Mouse (Mus musculus): ENCODE measurements at regions not wholly inside any gene's neighbourhood (a gene's known extent, or its start where the extent isn't known, plus 50 kb on each side); places are given as distances from the start of the nearest gene placed in this dataset.

DNA sequence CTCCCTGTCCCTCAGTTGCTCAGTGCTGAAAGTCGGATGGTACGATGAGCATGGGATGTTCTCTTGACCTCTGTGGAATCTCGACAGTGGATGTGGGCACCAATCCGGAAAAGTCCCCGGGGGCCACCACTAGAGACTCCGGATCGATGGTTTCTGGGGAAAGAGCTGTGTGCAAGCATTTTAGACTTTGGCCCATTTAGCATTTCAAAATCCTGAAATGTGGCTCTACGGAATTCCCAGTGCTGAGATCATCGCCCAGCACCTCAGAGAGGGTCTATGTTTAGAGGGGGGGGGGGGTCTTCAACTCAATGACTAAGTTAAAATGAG, 68.6 kb downstream of the Tomm20 start:
- TF ChIP-seq GATA4 (IDR thresholded peaks at IDR 0.05; ENCODE audit: insufficient replicate concordance, low read length): no peak

DNA sequence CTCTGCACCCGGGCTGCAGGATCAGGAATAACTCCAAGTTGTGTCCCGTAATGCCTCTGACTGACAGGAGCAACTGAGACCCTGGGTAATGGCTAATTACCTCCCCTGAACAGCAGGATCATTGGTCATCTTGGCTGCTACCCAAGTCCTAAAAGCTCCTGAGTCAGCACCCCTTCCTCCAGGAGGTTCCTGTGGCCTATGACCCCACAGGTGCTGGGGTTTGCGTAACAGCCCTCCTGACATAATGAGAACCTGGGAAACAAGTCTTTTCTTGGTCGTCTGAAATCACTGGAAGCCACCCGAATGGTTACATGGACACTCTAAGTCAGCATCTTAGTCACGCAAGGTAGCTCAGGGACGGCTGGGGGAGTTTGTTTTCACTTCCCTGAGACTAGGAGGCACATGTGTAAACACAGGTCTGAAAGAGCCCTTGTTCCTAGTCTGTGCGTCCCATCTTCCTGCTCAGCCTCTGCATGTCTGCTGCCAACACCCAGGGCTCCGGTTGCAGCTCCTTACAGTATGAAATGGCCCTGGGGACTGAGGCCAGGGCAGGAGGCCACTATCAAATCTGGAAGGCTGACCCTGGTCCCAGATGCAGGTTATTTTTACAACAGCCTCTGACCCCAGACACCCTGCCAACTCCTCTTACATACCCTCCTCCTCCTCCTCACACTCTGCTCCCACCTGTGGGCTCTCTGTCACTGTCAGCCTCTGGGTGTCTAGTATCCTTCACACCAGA, 69.2 kb downstream of the Tomm20 start:
- no peak for TF ChIP-seq GATA4 (IDR thresholded peaks at IDR 0.05; ENCODE audit: insufficient replicate concordance, low read length)

DNA sequence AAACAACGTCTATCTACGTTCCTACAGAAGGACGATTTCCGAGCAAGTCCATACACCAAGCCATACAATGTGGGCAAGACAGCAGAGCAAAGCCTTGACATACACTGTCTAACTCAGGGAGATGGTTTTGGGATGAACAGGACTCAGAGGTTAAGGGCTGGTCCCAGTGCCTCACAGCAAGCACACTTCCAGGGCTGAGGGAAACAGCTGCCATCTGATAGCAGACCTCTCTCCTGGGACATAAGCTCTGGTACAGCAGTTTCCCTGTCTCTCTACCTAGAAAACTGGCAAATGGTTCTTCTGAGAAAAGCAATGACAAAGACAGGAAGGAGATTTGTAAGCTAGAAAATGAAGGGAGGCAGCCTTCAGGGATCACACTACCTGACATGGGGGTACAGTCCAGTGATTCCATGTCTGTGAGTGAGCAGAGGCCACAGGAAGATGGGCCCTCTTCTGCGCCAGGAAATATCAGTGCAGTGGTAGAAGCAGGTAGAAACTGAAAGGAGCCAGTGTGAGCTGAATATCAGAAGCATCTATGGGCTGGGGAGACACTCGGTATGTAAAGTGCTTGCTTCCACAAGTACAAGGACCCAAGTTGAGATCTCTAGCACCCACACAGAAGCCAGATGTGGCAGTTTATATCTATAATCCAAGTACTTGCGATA, 70.0 kb downstream of the Tomm20 start:
- no peak for TF ChIP-seq GATA4 (IDR thresholded peaks at IDR 0.05; ENCODE audit: insufficient replicate concordance, low read length)

DNA sequence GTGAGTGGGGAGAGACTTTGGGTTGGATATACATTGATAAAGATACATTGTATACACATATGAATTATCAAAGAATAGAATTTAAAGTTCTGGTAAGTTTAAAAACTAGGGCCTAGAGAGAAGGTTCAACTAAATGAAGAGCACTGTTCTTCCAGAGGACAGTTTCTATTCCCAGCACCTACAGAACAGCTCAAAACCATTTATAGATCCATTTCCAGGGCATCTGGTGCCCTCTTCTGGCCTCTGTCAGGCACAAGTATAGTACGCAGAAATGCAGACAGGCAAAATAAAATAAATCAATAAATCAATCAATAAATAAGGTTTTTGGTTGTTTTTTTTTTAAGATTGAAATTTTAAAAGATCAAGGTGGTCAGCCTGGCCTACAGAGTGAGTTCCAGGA, 70.8 kb downstream of the Tomm20 start:
- no peak for TF ChIP-seq GATA4 (IDR thresholded peaks at IDR 0.05; ENCODE audit: insufficient replicate concordance, low read length)

DNA sequence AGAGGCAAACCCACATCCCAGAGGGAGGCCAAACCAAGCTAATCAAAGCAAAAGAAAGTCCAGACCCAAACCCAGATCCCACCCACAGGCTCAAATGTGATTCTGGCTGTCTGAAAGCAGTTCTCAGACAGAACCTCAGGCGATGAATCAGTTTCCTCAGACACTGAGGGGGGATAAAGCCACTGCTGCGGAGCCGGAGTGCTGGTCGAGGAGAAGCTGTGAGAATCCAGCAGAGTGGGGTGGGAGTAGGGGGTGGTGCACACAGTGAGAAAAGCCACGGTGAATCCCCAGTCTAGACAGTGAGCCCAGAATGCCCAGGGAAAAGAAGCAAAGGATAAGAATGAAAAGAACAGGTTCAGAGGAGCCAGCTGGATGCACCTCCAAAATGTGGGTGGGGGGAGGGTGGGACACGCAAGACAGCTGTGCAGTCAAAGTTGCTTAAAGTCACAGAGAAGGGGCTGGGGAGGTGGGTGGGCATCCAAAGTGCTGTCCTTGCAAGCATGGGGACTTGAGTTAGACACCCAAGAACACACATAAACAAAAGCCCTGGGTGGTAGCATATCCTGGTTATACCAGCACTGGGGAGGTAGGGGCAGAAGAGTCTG, 71.4 kb downstream of the Tomm20 start:
- no peak for TF ChIP-seq GATA4 (IDR thresholded peaks at IDR 0.05; ENCODE audit: insufficient replicate concordance, low read length)

DNA sequence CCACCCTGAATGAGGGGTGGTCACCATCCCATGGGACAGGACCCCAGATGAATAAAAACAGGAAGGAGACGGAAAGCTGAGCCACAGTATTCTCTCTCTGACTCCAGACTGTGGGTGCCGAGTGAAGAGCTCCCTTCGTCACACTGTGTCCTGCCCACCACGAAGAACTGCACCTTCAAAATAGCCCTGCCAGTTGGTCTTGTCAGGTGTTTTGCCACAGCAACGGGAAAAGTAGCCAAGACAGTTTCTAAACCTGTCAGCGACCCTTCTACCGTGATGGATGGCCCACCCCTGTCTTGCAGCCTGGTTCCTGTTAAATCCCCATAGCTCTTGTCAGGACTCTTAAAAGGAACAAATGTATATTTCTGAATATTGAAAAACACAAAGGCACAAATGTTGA, 72.3 kb downstream of the Tomm20 start:
- no peak for TF ChIP-seq GATA4 (IDR thresholded peaks at IDR 0.05; ENCODE audit: insufficient replicate concordance, low read length)

DNA sequence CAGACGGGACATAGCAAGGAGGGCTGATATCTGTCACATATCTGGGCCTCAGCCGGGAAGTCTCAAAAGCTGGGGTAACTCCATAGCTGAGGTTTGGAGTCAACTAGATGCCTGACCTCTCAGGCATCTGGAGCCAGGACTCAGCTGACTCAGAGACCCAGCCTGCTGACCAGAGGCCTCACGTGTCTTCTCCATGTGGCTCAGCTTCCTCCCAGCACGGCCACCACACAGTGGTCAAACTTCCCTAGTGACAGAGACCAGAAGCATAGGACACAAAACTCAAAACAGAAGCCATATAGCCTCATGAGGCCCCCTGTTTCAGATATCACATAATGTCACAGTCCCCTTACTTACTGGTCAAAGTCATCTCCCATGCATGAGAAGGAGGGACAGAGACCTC, 73.1 kb downstream of the Tomm20 start:
- no peak for TF ChIP-seq GATA4 (IDR thresholded peaks at IDR 0.05; ENCODE audit: insufficient replicate concordance, low read length)

DNA sequence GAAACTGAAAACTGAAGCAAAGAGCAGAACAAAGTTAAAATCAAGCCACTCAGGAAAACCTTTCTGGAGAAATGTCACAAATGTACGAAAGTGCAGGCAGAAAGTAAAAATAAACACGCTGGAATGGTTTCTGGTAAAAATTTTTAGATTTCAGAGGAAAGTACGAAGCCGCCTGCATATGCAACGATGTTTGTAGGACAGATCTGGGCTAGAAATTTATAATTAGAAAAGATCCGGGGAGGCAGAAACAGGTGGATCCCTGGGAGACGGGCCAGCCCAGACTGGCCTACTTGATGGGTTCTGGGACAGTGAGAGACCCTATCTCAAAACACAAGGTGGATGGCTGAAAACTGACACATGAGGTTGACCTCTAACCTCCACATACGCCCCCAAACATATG, 73.5 kb downstream of the Tomm20 start:
- TF ChIP-seq GATA4 (IDR thresholded peaks at IDR 0.05; ENCODE audit: insufficient replicate concordance, low read length): no peak

DNA sequence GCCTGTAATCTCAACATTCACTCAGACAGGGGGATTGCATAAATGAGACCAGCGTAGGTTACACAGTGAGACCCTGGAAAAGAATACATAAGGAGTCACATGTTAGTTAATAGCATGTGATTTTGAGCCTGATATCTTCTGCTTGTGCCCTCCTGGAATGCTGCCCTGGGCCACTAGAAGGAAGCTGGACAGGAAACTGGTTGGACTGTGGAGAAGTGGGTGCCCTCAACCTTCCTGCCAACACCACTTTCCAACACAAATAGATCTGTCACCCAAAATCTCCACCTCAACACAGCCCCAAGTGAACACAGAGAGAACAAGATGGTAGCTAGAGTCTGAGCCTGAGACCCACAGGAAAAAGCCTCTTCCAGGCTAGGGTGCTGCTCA, 76.2 kb downstream of the Tomm20 start:
- no peak for TF ChIP-seq GATA4 (IDR thresholded peaks at IDR 0.05; ENCODE audit: insufficient replicate concordance, low read length)

DNA sequence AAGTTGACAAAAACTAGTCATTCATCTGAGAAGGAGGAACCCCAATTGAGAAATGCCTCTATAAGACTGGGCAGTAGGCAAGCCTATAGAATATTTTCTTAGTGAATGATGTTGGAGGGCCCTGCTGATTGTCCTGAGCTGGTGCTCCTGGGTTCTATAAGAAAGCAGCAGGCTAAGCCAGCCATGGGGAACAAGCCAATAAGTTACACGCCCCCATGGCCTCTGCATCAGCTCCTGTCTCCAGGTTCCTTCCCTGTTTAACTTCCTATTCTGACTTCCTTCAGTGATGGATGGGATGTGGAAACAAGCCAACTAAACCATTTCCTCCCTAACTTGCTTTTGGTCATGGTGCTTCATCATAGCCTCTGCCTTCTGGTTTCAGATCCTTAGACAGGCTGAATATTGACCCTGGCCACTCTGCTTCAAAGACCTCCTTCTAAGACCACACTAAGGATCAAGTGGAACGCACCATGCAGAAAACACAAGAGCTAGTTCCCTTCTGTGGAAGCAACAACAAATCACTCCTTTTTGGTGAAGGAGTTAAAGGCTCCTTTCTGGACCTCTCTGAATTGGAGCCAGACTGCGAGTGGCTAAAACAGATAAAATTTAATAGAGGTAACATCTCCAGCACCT, 76.7 kb downstream of the Tomm20 start:
- no peak for TF ChIP-seq GATA4 (IDR thresholded peaks at IDR 0.05; ENCODE audit: insufficient replicate concordance, low read length)

DNA sequence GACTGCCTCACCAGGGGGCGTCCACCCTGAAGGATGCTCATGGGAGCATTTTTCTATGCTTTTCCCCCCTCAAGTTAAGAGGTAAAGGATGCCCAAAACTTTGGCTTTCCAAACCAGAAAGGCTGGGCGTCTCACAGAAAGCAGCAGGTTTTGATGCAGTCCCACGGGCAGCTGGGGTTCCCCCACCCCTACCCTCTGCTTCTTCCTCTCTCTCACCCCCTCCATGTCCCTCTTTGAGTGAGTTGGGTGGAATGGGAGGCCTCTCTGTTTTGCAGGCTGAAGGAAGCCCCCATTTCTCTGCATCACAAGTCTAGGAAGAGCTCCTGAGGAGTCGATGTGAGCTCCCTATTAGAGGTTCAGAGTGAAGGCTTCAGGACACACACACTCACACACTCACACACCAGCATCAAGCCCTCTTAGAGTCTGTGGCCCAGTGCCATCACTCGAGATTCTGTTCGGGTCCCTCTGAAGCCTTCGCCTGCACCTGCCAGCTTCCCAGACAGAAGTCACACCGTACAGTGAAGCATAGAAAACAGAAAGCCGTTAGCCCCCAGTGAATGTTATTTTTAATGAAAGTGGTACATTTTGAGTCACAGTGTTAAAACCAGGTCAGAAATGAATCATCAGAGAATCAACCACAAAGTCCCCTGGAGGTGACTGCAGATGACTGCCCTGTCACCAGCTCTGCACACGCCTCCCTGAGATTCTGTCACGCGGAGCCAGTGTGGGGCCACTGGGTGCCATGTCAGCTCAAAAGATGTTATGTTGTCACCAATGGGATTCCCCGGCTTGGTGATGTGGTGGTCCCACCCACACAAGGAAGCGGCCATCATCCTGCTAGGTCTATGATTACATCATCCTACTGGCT, 78.3 kb downstream of the Tomm20 start:
- no peak for TF ChIP-seq GATA4 (IDR thresholded peaks at IDR 0.05; ENCODE audit: insufficient replicate concordance, low read length)

DNA sequence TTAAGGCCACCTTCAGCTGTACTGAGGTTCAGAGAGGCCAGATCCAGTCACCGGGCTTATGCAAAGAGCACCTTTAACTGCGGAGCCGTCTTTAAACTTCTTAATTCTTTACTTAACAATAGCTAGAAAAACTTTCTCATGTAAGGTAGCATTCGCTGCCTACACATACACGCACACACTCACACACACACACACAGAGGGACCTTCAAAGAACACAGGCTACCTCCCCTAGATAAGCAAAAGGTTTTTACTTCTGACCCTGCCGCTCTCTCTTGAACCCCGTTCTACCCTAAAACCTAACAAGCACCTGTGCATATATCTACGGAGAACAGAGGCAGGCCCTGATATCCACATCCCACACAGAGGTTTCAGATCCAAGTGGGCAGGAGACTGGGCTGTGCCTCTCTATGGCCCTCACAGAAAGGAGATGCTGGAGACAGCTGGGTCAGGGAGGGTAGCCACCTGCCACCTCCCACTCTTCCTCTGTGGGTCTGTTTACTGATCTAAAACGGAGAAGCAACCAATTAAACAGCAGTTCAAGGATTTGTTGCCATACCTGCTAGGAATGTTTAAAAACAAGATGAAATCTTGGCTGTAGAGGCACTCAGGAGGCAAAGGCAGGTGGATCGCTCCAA, 81.2 kb downstream of the Tomm20 start:
- no peak for TF ChIP-seq GATA4 (IDR thresholded peaks at IDR 0.05; ENCODE audit: insufficient replicate concordance, low read length)

DNA sequence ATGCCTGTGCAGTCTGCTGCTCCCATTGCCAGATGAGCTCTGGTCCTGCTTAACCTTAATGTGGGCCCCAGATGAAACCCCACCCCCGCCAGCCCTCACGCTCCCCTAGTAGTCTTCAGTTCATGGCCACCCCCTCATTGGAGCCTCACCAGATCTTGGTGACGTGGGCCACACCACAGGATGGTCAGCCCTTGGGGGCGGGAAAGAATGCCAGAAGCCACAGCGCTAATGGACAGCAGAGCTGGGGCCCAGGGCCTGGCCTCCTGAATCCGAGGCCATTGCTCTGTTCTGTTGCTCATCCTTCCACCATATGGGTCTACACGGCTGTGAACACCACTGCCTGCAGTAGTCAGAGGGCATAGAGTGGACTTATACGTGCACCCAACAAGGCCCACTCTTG, 83.9 kb downstream of the Tomm20 start:
- TF ChIP-seq GATA4 (IDR thresholded peaks at IDR 0.05; ENCODE audit: insufficient replicate concordance, low read length): no peak

DNA sequence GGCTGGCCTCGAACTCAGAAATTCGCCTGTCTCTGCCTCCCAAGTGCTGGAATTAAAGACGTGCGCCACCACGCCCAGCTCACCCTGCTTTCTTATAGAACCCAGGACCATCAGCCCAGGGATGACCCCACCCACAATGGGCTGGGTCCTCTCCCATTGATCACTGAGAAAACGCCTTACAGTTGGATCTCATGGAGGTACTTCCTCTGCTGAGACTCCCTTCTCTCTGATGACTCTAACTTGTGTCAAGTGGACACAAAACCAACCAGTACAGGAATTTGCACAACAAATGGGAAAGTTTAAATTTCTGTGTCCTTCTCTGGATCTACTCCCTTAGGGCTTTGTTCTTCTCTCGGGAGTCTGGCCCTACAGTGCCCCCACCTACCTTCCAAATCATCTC, 85.0 kb downstream of the Tomm20 start:
- TF ChIP-seq GATA4 (IDR thresholded peaks at IDR 0.05; ENCODE audit: insufficient replicate concordance, low read length): no peak

Data from liver, adult (tissue).